8 mouse cellular contexts compared by ENCODE assay signal in the genomic region with DNA sequence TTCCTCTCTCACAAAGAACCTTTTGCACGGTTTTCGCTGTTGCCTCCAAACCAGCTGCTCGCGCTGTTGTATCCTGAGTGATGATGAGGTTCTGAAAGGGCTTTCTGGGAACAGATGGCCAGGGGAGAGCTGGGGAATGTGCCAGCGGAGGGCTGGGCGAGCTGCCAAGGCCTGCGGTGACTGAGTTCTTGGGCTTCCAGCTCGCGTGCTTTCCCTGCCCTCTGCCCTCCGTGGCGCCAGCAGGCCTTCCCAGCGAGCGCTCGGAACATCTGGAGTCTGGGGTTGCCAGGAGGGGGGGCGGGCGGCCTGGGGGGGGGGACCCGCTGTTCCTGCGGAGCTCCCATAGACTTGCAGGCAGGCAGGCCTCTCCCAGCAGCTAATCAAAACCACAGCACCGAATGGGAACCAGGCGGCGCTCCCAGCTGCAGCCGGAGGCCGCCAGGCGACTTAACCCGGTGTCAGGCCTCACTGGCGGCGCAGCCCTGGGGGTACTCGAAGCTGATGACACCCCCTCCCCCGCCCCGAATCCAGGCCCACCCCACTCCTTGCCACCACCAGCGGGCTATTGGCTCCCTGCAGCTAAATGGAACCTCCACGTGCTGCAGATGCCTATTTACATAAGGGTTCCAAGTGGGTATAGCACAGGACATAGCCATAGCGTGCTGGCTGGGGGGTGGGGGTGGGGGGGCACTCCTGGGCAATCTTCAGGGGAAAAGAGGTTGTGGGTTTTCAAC. TPM values are rescaled to one million over a fixed set of nuclear protein-coding genes. Genes with fewer than 3 reads are reported as not detected.
DNase-seq lines count a peak whose midpoint lies in the region; ATAC-seq lines count a peak whose summit lies in the region.

No protein-coding gene starts in this region.

- no peaks in the 10 kb centered on the region for H3K36me3 ChIP-seq in forebrain, embryonic 15.5 days
- H3K36me3 ChIP-seq in liver, embryonic 13.5 days = no peaks in the 10 kb centered on the region
- no peaks in the 10 kb centered on the region for H3K36me3 ChIP-seq in neural tube, embryonic 13.5 days

- peak; percentile 75 for ATAC-seq in cerebellum, adult (ENCODE audit: insufficient number of reproducible peaks, low FRiP score, low TSS enrichment)
- peak; percentile 90 for ATAC-seq in forebrain, embryonic 15.5 days (replicated peaks)
- ATAC-seq in liver, embryonic 13.5 days (ENCODE audit: low read depth) = peak; percentile 66
- ATAC-seq in neural tube, embryonic 13.5 days (ENCODE audit: low read depth) = peak; percentile 90

- peak; percentile 92 for DNase-seq in 416B (ENCODE audit: low read depth)
- peak; percentile 100 for DNase-seq in heart, postnatal 10 days
- DNase-seq in kidney, postnatal 4 days = peak; percentile 99
- no peak for DNase-seq in liver, embryonic 13.5 days
- DNase-seq in telencephalon, adult 2 months (ENCODE audit: low read depth, low spot score) = peak; percentile 93

- H3K27me3 ChIP-seq in forebrain, embryonic 15.5 days = no peaks in the 10 kb centered on the region
- H3K27me3 ChIP-seq in liver, embryonic 13.5 days = peaks cover 76% of the 10 kb centered on the region
- H3K27me3 ChIP-seq in neural tube, embryonic 13.5 days = peaks cover 70% of the 10 kb centered on the region

- peak overlapping the region; percentile 54 for H3K4me2 ChIP-seq in forebrain, embryonic 15.5 days (replicated peaks)
- peak overlapping the region; percentile 47 for H3K4me2 ChIP-seq in liver, embryonic 13.5 days
- H3K4me2 ChIP-seq in neural tube, embryonic 13.5 days = peak overlapping the region; percentile 52

- H3K27ac ChIP-seq in forebrain, embryonic 15.5 days (replicated peaks) = peak overlapping the region; percentile 92
- no peak overlapping the region for H3K27ac ChIP-seq in liver, embryonic 13.5 days
- peak overlapping the region; percentile 89 for H3K27ac ChIP-seq in neural tube, embryonic 13.5 days (replicated peaks)

- H3K4me3 ChIP-seq in forebrain, embryonic 15.5 days = peak overlapping the region; percentile 26
- H3K4me3 ChIP-seq in liver, embryonic 13.5 days (replicated peaks) = peak overlapping the region; percentile 23
- peak overlapping the region; percentile 13 for H3K4me3 ChIP-seq in neural tube, embryonic 13.5 days

- H3K9ac ChIP-seq in forebrain, embryonic 15.5 days (replicated peaks) = peak overlapping the region; percentile 22; the same call in 1 of the 2 replicates
- no peak overlapping the region for H3K9ac ChIP-seq in liver, embryonic 13.5 days
- H3K9ac ChIP-seq in neural tube, embryonic 13.5 days = peak overlapping the region; percentile 34; the same call in 1 of the 2 replicates

- H3K4me1 ChIP-seq in forebrain, embryonic 15.5 days = peaks cover 55% of the 10 kb centered on the region
- H3K4me1 ChIP-seq in liver, embryonic 13.5 days (replicated peaks) = peaks cover 17% of the 10 kb centered on the region
- peaks cover 85% of the 10 kb centered on the region for H3K4me1 ChIP-seq in neural tube, embryonic 13.5 days (replicated peaks)

- intact Hi-C loops in heart, postnatal 10 days (cut with DNase I) = loop anchor here (1.0 to 2.0 kb wide), 2 partner anchors 20 to 28 kb away; no protein-coding TSS in a partner anchor

- under 1% methylated on average over 30 of the region's 33 CpGs for WGBS in forebrain, embryonic 15.5 days
- WGBS in liver, embryonic 13.5 days (ENCODE audit: insufficient replicate concordance) = 8% methylated on average over 30 of the region's 33 CpGs
- WGBS in neural tube, embryonic 13.5 days = 1% methylated on average over 33 of the region's 33 CpGs

- H3K9me3 ChIP-seq in forebrain, embryonic 15.5 days = no peaks in the 10 kb centered on the region
- no peaks in the 10 kb centered on the region for H3K9me3 ChIP-seq in liver, embryonic 13.5 days (replicated peaks)
- H3K9me3 ChIP-seq in neural tube, embryonic 13.5 days = no peaks in the 10 kb centered on the region

RNA-seq across cellular contexts. Expression of a gene that starts 18.5 kb away (rescaled TPM):
- 2.7 and 3.6 TPM in 2 replicates for polyA plus RNA-seq in forebrain, embryonic 15.5 days (2015; fragmentation: Nextera tagmentation; extraction: Ambion mirVana)
- total RNA-seq in heart, postnatal 10 days (2021) = 1 to 10 TPM; 8.6 TPM
- polyA plus RNA-seq in liver, embryonic 13.5 days (2015; fragmentation: Nextera tagmentation; extraction: Ambion mirVana) = 0.86 and 1.1 TPM in 2 replicates
- polyA plus RNA-seq in neural tube, embryonic 13.5 days (2015; fragmentation: Nextera tagmentation; extraction: Ambion mirVana) = 3.9 and 4.7 TPM in 2 replicates
